Mouse (Mus musculus): ENCODE measurements around the gene Snorc. TPM values are rescaled to one million over a fixed set of nuclear protein-coding genes. Genes with fewer than 3 reads are reported as not detected.

Gene Snorc
- polyA plus RNA-seq, 1 experiment from 2014 or later = not detected

GRCm38 (mm10) chr1:87510845-87511244 is 40.8 kb downstream of the Snorc start:
- 20% methylated on average over 5 of the region's 5 CpGs for WGBS
- no peaks in the 10 kb centered on the region for H3K36me3 ChIP-seq
- H3K4me2 ChIP-seq = peak overlapping the region; percentile 100
- H3K4me3 ChIP-seq = peak overlapping the region; percentile 67; the same call in 1 of the 2 replicates
- H3K27ac ChIP-seq = no peak overlapping the region
- H3K27me3 ChIP-seq = peaks cover 58% of the 10 kb centered on the region
- ATAC-seq (replicated peaks; ENCODE audit: insufficient number of reproducible peaks, insufficient read depth, low FRiP score, low read depth) = no peak
- H3K4me1 ChIP-seq (replicated peaks) = peaks cover 11% of the 10 kb centered on the region
- H3K9me3 ChIP-seq (replicated peaks) = no peaks in the 10 kb centered on the region
- no peak overlapping the region for H3K9ac ChIP-seq

GRCm38 (mm10) chr1:87520467-87520866 is 50.4 kb downstream of the Snorc start:
- Histone ChIP-seq H3K27me3 (peaks cover 2% of the 10 kb centered on the region; the same call in 1 of the 2 replicates), H3K27ac (no peak overlapping the region), H3K36me3 (no peaks in the 10 kb centered on the region), H3K9ac (no peak overlapping the region), H3K9me3 (replicated peaks) (no peaks in the 10 kb centered on the region), H3K4me1 (replicated peaks) (0 out of 2 replicates have a peak, but pooled peaks cover 3% of the 10 kb centered on the region), H3K4me2 (0 out of 2 replicates have a peak overlapping the region, but pooled peaks have one; percentile 23), H3K4me3 (no peak overlapping the region)
- ATAC-seq (replicated peaks; ENCODE audit: insufficient number of reproducible peaks, insufficient read depth, low FRiP score, low read depth) = no peak

- Histone ChIP-seq H3K4me1 (replicated peaks) (0 out of 2 replicates have a peak, but pooled peaks cover 3% of the 10 kb centered on the region), H3K9ac (no peak overlapping the region), H3K27me3 (no peaks in the 10 kb centered on the region), H3K4me3 (no peak overlapping the region), H3K9me3 (replicated peaks) (no peaks in the 10 kb centered on the region), H3K27ac (no peak overlapping the region), H3K4me2 (no peak overlapping the region), H3K36me3 (no peaks in the 10 kb centered on the region)
- ATAC-seq (replicated peaks; ENCODE audit: insufficient number of reproducible peaks, insufficient read depth, low FRiP score, low read depth) = no peak
- 46% methylated on average over 1 of the region's 1 CpGs for WGBS
Measured at GRCm38 (mm10) chr1:87521523-87521922, 51.5 kb downstream of the Snorc start.

GRCm38 (mm10) chr1:87525041-87525440 is 55.0 kb downstream of the Snorc start:
- ATAC-seq (replicated peaks; ENCODE audit: insufficient number of reproducible peaks, insufficient read depth, low FRiP score, low read depth) = no peak
- H3K27ac ChIP-seq = no peak overlapping the region
- H3K36me3 ChIP-seq = no peaks in the 10 kb centered on the region
- no peak overlapping the region for H3K9ac ChIP-seq
- WGBS = 86% methylated on average over 7 of the region's 7 CpGs
- no peak overlapping the region for H3K4me3 ChIP-seq
- H3K4me2 ChIP-seq = no peak overlapping the region
- H3K27me3 ChIP-seq = no peaks in the 10 kb centered on the region
- no peaks in the 10 kb centered on the region for H3K9me3 ChIP-seq (replicated peaks)
- H3K4me1 ChIP-seq (replicated peaks) = 0 out of 2 replicates have a peak, but pooled peaks cover 3% of the 10 kb centered on the region

Other genes with a start within 250 kb of the Snorc start
- 0.23 and 1.6 TPM in 2 replicates for gene Efhd1, start 205.9 kb upstream of the Snorc start, polyA plus RNA-seq (2015; fragmentation: Nextera tagmentation; extraction: Ambion mirVana)
- 30.8 and 34.9 TPM in 2 replicates for gene Gigyf2, start 143.3 kb upstream of the Snorc start, polyA plus RNA-seq (2015; fragmentation: Nextera tagmentation; extraction: Ambion mirVana)
- 0.35 and 0.62 TPM in 2 replicates for gene Kcnj13, start 75.5 kb upstream of the Snorc start, polyA plus RNA-seq (2015; fragmentation: Nextera tagmentation; extraction: Ambion mirVana)
- 0.53 and 2.3 TPM in 2 replicates for gene Neu2, start 39.6 kb downstream of the Snorc start, polyA plus RNA-seq (2015; fragmentation: Nextera tagmentation; extraction: Ambion mirVana)
- 0.34 and 1.0 TPM in 2 replicates for gene Ngef, start 103.6 kb downstream of the Snorc start, polyA plus RNA-seq (2015; fragmentation: Nextera tagmentation; extraction: Ambion mirVana)
- gene Inpp5d, start 150.0 kb downstream of the Snorc start, polyA plus RNA-seq (2015; fragmentation: Nextera tagmentation; extraction: Ambion mirVana) = 4.4 and 11.5 TPM in 2 replicates